Mouse (Mus musculus) CH12F3 (cell line): ENCODE data around the gene Sox6.

ENCODE experiments used
- in situ Hi-C: fragments of 300-500 bp; cut with MboI; formaldehyde crosslinking; loops from 2 replicates; pipeline ENCODE4 v1.14.3; 2020; ENCODE audit warnings: low sequenced_read_pairs

Sox6 gene

DNA sequence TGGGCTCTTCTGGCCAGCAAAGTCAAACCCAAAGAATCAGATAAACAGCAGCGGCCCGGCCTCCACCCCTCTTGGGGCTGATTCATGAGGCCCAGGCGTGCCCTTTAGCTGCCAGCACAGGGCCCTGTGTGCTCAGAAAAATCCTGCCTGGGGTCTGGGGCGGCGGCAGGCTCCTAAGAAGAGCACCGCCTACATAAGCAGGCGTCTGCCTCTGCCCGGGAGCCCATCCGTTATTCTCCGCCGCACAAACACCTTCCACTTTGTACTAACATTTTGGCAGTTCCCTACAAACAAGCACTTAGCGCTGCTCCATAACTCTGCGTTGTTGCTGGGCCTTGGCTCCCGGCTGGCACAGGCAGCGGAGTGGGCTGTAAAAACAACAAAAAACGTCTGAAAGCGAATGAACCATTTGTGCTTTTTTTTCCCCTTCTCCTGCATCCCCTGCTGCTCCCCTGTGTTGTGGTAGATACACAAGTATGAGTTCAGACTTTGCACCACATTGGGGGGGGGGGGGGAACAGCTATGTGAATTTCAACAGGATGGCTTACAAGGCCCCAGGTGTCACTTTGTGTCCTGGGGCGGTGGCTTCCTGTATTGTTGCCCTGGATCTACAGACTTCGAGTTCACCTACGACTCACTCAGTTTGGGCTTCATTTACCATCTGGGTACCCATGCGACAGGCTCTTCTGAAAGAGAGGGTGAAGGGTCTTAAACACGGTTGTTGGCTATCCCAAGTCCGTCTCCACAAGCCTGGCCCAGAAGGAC, 588.0 kb downstream of the Sox6 start:
- in situ Hi-C loops: no loop called here

DNA sequence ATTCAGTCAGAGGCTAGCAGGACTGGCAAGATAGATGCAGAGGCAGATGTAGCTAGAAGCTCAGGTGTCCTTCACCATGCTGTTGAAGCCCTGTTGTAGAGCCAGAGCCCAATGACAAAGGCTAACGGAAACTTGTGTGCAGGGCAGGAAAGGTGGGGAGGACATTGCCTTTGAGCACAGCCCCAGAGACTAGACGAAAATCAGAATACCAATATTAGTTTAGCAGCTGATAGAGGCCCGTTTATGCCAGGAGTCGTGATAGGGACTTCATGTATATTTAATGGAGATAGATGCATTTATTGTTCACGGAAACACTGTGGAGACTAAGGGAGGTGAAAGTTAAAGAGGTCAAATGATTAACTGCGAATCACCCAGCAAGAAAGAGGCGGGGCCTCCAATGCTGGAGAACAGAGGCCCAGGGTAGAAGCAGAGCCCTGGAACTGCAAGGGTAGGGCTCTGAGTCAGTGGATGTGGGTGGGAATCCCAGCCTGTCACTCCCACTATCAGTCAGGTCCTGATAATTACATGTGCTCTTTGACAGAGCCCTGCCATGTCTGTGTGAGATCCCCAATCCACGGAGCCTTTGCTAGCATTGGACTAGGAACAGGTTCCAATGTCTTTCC, 590.1 kb downstream of the Sox6 start:
- in situ Hi-C loops: no loop called here

GRCm38 (mm10) chr7:115447091-115447490, 591.5 kb downstream of the Sox6 start:
- in situ Hi-C loops: no loop called here

- in situ Hi-C loops: no loop called here
Measured at GRCm38 (mm10) chr7:115446481-115447016, 592.0 kb downstream of the Sox6 start.

DNA sequence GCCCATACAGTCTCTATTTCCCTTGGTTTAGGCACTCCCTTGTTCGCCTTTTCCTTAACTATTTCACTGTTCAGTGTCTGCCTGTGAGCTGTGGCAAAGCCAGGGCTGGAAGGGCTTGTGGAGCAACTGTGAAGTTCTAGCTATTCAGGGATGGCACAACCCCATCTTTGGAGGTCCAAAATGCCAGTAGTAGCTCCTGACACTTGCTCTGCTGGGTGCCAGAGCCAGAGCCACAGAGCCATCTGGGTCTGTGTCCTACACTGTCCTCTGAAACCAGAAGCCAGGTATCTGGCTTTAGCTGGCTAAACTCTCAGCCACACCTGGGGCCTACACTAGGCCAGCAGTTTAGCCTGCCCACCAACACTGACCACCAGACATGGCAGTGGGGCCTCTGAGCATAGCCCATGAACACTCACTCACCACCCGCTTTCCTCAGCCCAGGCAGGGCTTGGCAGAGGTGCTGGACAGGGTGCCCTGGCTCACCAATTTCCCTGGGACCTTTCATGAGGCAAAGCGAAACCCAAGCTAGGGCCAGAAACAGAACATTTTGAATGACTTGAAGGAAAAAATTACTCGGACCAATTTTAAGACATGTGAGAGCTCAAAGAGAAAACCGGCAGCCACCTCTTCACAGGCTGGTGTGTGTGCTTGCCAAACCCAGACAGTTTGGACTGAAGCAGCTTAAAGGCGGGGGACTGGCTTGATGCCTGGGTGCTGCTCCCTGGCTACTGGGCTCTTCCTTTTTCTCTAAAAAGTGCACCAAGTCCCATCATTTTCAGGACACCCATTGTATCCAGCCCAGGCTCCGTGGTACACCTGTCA, 612.2 kb downstream of the Sox6 start:
- in situ Hi-C loops: no loop called here

GRCm38 (mm10) chr7:115422828-115423227, 615.8 kb downstream of the Sox6 start:
- in situ Hi-C loops: no loop called here

- in situ Hi-C loops: no loop called here
Measured at GRCm38 (mm10) chr7:115420960-115421359, 617.6 kb downstream of the Sox6 start.
